Comparison of ENCODE assay signal across 9 mouse cellular contexts in genomic region chr16:91023384-91023783, GRCm38 (mm10). TPM values are rescaled to one million over a fixed set of nuclear protein-coding genes. Genes with fewer than 3 reads are reported as not detected.
DNase-seq lines count a peak whose midpoint lies in the region; ATAC-seq and TF ChIP-seq lines count a peak whose summit lies in the region.
"Had no signal": no experiment of that assay in that cellular context is flagged by ENCODE, and none has a peak within 500 bp of the region (broad histone marks: within the 10 kb centered on the region; RNA-seq: fewer than 3 reads in every experiment).

No protein-coding gene starts in this region.

- H3K4me1 ChIP-seq in intestine, postnatal 0 days (replicated peaks; ENCODE audit: control insufficient read depth, insufficient read depth, low read length) = no peaks in the 10 kb centered on the region
- H3K4me1 ChIP-seq in intestine, embryonic 16.5 days (ENCODE audit: control insufficient read depth, insufficient read depth, low read length) = no peaks in the 10 kb centered on the region
- H3K4me1 ChIP-seq in E14TG2a.4 (replicated peaks; ENCODE audit: low read depth, low read length) = peaks cover 33% of the 10 kb centered on the region
- H3K4me1 ChIP-seq in limb, embryonic 10.5 days = no peaks in the 10 kb centered on the region
- H3K4me1 ChIP-seq: limb, embryonic 12.5 days had no signal

- peak; percentile 41 for DNase-seq in 416B (ENCODE audit: low read depth)
- DNase-seq in limb, embryonic 10.5 days (ENCODE audit: low spot score) = peak; percentile 48
- DNase-seq in layer of hippocampus, adult 9-10 months (ENCODE audit: low spot score) = no peak
- DNase-seq in frontal cortex, postnatal 36 days (ENCODE audit: low spot score in 2 of 2) = no peak
- DNase-seq in frontal cortex, postnatal 10 days (ENCODE audit: low spot score in 2 of 2) = no peak

- WGBS in intestine, postnatal 0 days = 79% methylated on average over 1 of the region's 1 CpGs
- WGBS in intestine, embryonic 16.5 days = 89% methylated on average over 1 of the region's 1 CpGs
- 97% methylated on average over 1 of the region's 1 CpGs for WGBS in limb, embryonic 10.5 days

- no peak overlapping the region for H3K4me3 ChIP-seq in intestine, postnatal 0 days (ENCODE audit: low read depth, low read length)
- no peak overlapping the region for H3K4me3 ChIP-seq in intestine, embryonic 16.5 days (ENCODE audit: low read length)
- H3K4me3 ChIP-seq in E14TG2a.4 (replicated peaks; ENCODE audit: low read length) = no peak overlapping the region
- H3K4me3 ChIP-seq in limb, embryonic 10.5 days = no peak overlapping the region
- H3K4me3 ChIP-seq: limb, embryonic 12.5 days had no signal

- no peaks in the 10 kb centered on the region for H3K27me3 ChIP-seq in intestine, postnatal 0 days (replicated peaks; ENCODE audit: control insufficient read depth, insufficient read depth, low read length)
- no peaks in the 10 kb centered on the region for H3K27me3 ChIP-seq in intestine, embryonic 16.5 days (replicated peaks; ENCODE audit: control insufficient read depth, insufficient read depth, low read length)
- no peaks in the 10 kb centered on the region for H3K27me3 ChIP-seq in E14TG2a.4 (ENCODE audit: insufficient read depth, low read length)
- H3K27me3 ChIP-seq in limb, embryonic 10.5 days (ENCODE audit: low read depth, poor library complexity, severe bottlenecking) = no peaks in the 10 kb centered on the region
- H3K27me3 ChIP-seq: limb, embryonic 12.5 days had no signal

- no peak overlapping the region for H3K4me2 ChIP-seq in intestine, postnatal 0 days (replicated peaks; ENCODE audit: low read depth)
- no peak overlapping the region for H3K4me2 ChIP-seq in intestine, embryonic 16.5 days (ENCODE audit: low read depth, low read length)
- H3K4me2 ChIP-seq: limb, embryonic 12.5 days had no signal

- no peaks in the 10 kb centered on the region for H3K9me3 ChIP-seq in intestine, postnatal 0 days (ENCODE audit: control insufficient read depth)
- H3K9me3 ChIP-seq in intestine, embryonic 16.5 days (ENCODE audit: control insufficient read depth, low read length) = peaks cover 2% of the 10 kb centered on the region
- H3K9me3 ChIP-seq in E14TG2a.4 (ENCODE audit: low read length) = no peaks in the 10 kb centered on the region
- no peaks in the 10 kb centered on the region for H3K9me3 ChIP-seq in limb, embryonic 10.5 days (replicated peaks)

- H3K9ac ChIP-seq in intestine, postnatal 0 days (ENCODE audit: low read depth, low read length) = no peak overlapping the region
- no peak overlapping the region for H3K9ac ChIP-seq in intestine, embryonic 16.5 days (ENCODE audit: low read depth, low read length)
- H3K9ac ChIP-seq: limb, embryonic 12.5 days had no signal

- TF ChIP-seq CTCF in intestine, postnatal 0 days (IDR thresholded peaks at IDR 0.05; ENCODE audit: low read depth) = peak; percentile 67
- peak; percentile 77 for TF ChIP-seq CTCF in E14TG2a.4 (conservative IDR thresholded peaks at IDR 0.05; ENCODE audit: low read length)

- no peak overlapping the region for H3K27ac ChIP-seq in intestine, postnatal 0 days (ENCODE audit: low read depth, low read length)
- H3K27ac ChIP-seq in intestine, embryonic 16.5 days (ENCODE audit: low read length) = no peak overlapping the region
- H3K27ac ChIP-seq in limb, embryonic 10.5 days = no peak overlapping the region
- H3K27ac ChIP-seq: limb, embryonic 12.5 days had no signal

- peaks cover 91% of the 10 kb centered on the region for H3K36me3 ChIP-seq in intestine, postnatal 0 days (ENCODE audit: control insufficient read depth, insufficient read depth)
- H3K36me3 ChIP-seq in intestine, embryonic 16.5 days (ENCODE audit: control insufficient read depth, insufficient read depth, low read length) = peaks cover 26% of the 10 kb centered on the region
- peaks cover 92% of the 10 kb centered on the region for H3K36me3 ChIP-seq in E14TG2a.4 (ENCODE audit: insufficient read depth, low read length)
- peaks cover 99% of the 10 kb centered on the region for H3K36me3 ChIP-seq in limb, embryonic 10.5 days

- ATAC-seq in intestine, postnatal 0 days = no peak
- no peak for ATAC-seq in intestine, embryonic 16.5 days

RNA-seq across cellular contexts. Expression of gene Synj1, which starts 12.3 kb away (rescaled TPM):
- 15.8 and 16.6 TPM in 2 replicates for polyA plus RNA-seq in intestine, postnatal 0 days (2015; fragmentation: Nextera tagmentation; extraction: Ambion mirVana)
- polyA plus RNA-seq in intestine, embryonic 16.5 days (2015; fragmentation: Nextera tagmentation; extraction: Ambion mirVana) = 16.5 and 16.9 TPM in 2 replicates
- polyA plus RNA-seq in limb, embryonic 10.5 days (2016; fragmentation: Nextera tagmentation; extraction: Ambion mirVana) = 8.7 and 9.6 TPM in 2 replicates

RNA-seq across cellular contexts. Expression of gene Paxbp1, which starts 21.0 kb away (rescaled TPM):
- 17.3 and 19.1 TPM in 2 replicates for polyA plus RNA-seq in intestine, postnatal 0 days (2015; fragmentation: Nextera tagmentation; extraction: Ambion mirVana)
- polyA plus RNA-seq in intestine, embryonic 16.5 days (2015; fragmentation: Nextera tagmentation; extraction: Ambion mirVana) = 33.4 and 35.9 TPM in 2 replicates
- 60.0 and 76.1 TPM in 2 replicates for polyA plus RNA-seq in limb, embryonic 10.5 days (2016; fragmentation: Nextera tagmentation; extraction: Ambion mirVana)

Comparison
In these comparisons a context has a peak if more than half of its experiments do, and no peak if none do; other contexts are left out.
1. DNase-seq: peak in 416B (single experiment) and limb, embryonic 10.5 days (single experiment); none in layer of hippocampus, adult 9-10 months (single experiment), frontal cortex, postnatal 36 days (0 of 2) and frontal cortex, postnatal 10 days (0 of 2).